Mouse (Mus musculus) intestine, embryonic 16.5 days (tissue): ENCODE results near the gene Pex16. TPM values are rescaled to one million over a fixed set of nuclear protein-coding genes. Genes with fewer than 3 reads are reported as not detected.

Experiments
- ATAC-seq: fragments of 200-750 bp; cut with Nextera tagmentation; 2 replicates; pipeline ENCODE4 v1.8.0; 2017; ENCODE audit warnings: moderate TSS enrichment, moderate library complexity
- H3K27ac ChIP-seq: fragments of 300-500 bp; sonication (generic); 2 replicates; pipeline ENCODE4 v1.5.1; 2014; ENCODE audit warnings: mild to moderate bottlenecking, low read length
- H3K27me3 ChIP-seq: fragments of 300-500 bp; sonication (generic); replicated peaks from 2 replicates; pipeline ENCODE4 v1.6.1; 2014; ENCODE audit warnings: low read length, control low read depth, mixed read lengths; ENCODE audit not compliant: control insufficient read depth, insufficient read depth
- H3K36me3 ChIP-seq: fragments of 300-500 bp; sonication (generic); 2 replicates; pipeline ENCODE4 v1.6.1; 2014; ENCODE audit warnings: low read length, control low read depth; ENCODE audit not compliant: control insufficient read depth, insufficient read depth
- H3K4me1 ChIP-seq: fragments of 300-500 bp; sonication (generic); 2 replicates; pipeline ENCODE4 v1.6.1; 2014; ENCODE audit warnings: low read length, control low read depth, mixed read lengths; ENCODE audit not compliant: control insufficient read depth, insufficient read depth
- H3K4me2 ChIP-seq: fragments of 300-500 bp; sonication (generic); 2 replicates; pipeline ENCODE4 v1.6.1; 2014; ENCODE audit warnings: low read depth, low read length, control low read depth
- H3K4me3 ChIP-seq: fragments of 300-500 bp; sonication (generic); 2 replicates; pipeline ENCODE4 v1.5.1; 2014; ENCODE audit warnings: mild to moderate bottlenecking, low read length
- H3K9ac ChIP-seq: fragments of 300-500 bp; sonication (generic); 2 replicates; pipeline ENCODE4 v1.6.1; 2014; ENCODE audit warnings: low read depth, low read length
- H3K9me3 ChIP-seq: fragments of 300-500 bp; sonication (generic); 2 replicates; pipeline ENCODE4 v1.6.1; 2016; ENCODE audit warnings: low read length, control low read depth; ENCODE audit not compliant: control insufficient read depth
- WGBS: fragments of 180-500 bp; shearing (Covaris S2); extraction: QIAGEN DNeasy Blood & Tissue Kit; methylation state at CpG from one replicate; pipeline ENCODE4 v1.1.7; 2014; 5-methylcytosine and 5-hydroxymethylcytosine counted together
- microRNA-seq: library from miRNA; unstranded; fragments of <30 nt; microRNA quantifications from one replicate; pipeline ENCODE4, GENCODE M21; 2016
- polyA plus RNA-seq: library from polyadenylated mRNA; unstranded; fragments of >200 nt; fragmentation: Nextera tagmentation; extraction: Ambion mirVana; gene quantifications from 2 replicates; pipeline ENCODE4 v1.2.1, GENCODE M21; 2015

Gene Pex16
- polyA plus RNA-seq, 1 experiment from 2014 or later = 66.2 TPM

GRCm38 (mm10) chr2:92423156-92423555 is 48.7 kb downstream of the Pex16 start:
- H3K4me3 ChIP-seq = no peak overlapping the region
- H3K27me3 ChIP-seq = no peaks in the 10 kb centered on the region
- H3K4me1 ChIP-seq = peaks cover 23% of the 10 kb centered on the region
- peaks cover 18% of the 10 kb centered on the region for H3K36me3 ChIP-seq
- no peak for ATAC-seq
- WGBS = 92% methylated on average over 9 of the region's 9 CpGs
- H3K4me2 ChIP-seq = no peak overlapping the region
- no peak overlapping the region for H3K27ac ChIP-seq
- H3K9ac ChIP-seq = no peak overlapping the region
- no peaks in the 10 kb centered on the region for H3K9me3 ChIP-seq

GRCm38 (mm10) chr2:92423702-92424461 is 49.4 kb downstream of the Pex16 start:
- peaks cover 24% of the 10 kb centered on the region for H3K4me1 ChIP-seq
- no peak overlapping the region for H3K4me3 ChIP-seq
- peaks cover 16% of the 10 kb centered on the region for H3K36me3 ChIP-seq
- H3K9ac ChIP-seq = no peak overlapping the region
- H3K4me2 ChIP-seq = no peak overlapping the region
- 0 out of 2 replicates have a peak, but pooled peaks have one; percentile 25 for ATAC-seq
- 73% methylated on average over 9 of the region's 9 CpGs for WGBS
- H3K27me3 ChIP-seq = no peaks in the 10 kb centered on the region
- 0 out of 2 replicates have a peak overlapping the region, but pooled peaks have one; percentile 64 for H3K27ac ChIP-seq
- no peaks in the 10 kb centered on the region for H3K9me3 ChIP-seq

- peaks cover 28% of the 10 kb centered on the region for H3K4me1 ChIP-seq
- no peak overlapping the region for H3K4me2 ChIP-seq
- H3K4me3 ChIP-seq = no peak overlapping the region
- peak; percentile 52 for ATAC-seq
- peak overlapping the region; percentile 64 for H3K27ac ChIP-seq
- no peak overlapping the region for H3K9ac ChIP-seq
- 64% methylated on average over 9 of the region's 9 CpGs for WGBS
- H3K9me3 ChIP-seq = no peaks in the 10 kb centered on the region
- H3K36me3 ChIP-seq = peaks cover 13% of the 10 kb centered on the region
- H3K27me3 ChIP-seq = no peaks in the 10 kb centered on the region
These were observed 50.2 kb downstream of the Pex16 start for GRCm38 (mm10) chr2:92424462-92425308.

DNA sequence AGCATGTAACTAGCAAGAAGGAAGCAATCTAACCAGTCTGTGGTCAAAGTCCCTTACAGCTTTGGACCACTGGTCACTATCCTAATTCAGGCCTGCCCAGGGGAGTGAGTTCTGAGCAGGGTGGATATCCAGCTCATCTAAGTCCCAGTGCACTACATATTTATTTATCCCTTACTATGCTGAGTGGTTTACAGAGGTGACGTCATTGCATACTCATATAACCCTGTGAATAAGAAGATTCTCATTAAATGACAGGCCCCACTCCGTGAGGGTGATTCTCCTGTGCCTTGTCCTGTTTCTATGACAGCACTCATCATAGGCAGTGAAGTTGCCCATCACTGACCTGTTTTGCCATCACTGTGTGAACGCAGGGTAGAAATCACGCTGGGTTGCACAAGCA is 50.9 kb downstream of the Pex16 start:
- no peak for ATAC-seq
- peaks cover 13% of the 10 kb centered on the region for H3K36me3 ChIP-seq
- no peak overlapping the region for H3K4me3 ChIP-seq
- H3K27ac ChIP-seq = peak overlapping the region; percentile 64; the same call in 1 of the 2 replicates
- H3K9me3 ChIP-seq = no peaks in the 10 kb centered on the region
- no peaks in the 10 kb centered on the region for H3K27me3 ChIP-seq
- 71% methylated on average over 4 of the region's 4 CpGs for WGBS
- H3K4me1 ChIP-seq = peaks cover 32% of the 10 kb centered on the region
- H3K4me2 ChIP-seq = no peak overlapping the region
- no peak overlapping the region for H3K9ac ChIP-seq

- no peak for ATAC-seq
- H3K27me3 ChIP-seq = no peaks in the 10 kb centered on the region
- H3K4me1 ChIP-seq = peaks cover 40% of the 10 kb centered on the region
- no peak overlapping the region for H3K4me3 ChIP-seq
- no peaks in the 10 kb centered on the region for H3K9me3 ChIP-seq
- H3K36me3 ChIP-seq = peaks cover 9% of the 10 kb centered on the region
- peak overlapping the region; percentile 30 for H3K27ac ChIP-seq
- H3K9ac ChIP-seq = no peak overlapping the region
- WGBS = 65% methylated on average over 3 of the region's 3 CpGs
- H3K4me2 ChIP-seq = no peak overlapping the region
These were observed 52.0 kb downstream of the Pex16 start for GRCm38 (mm10) chr2:92426426-92426825.

- Histone ChIP-seq H3K4me2 (no peak overlapping the region), H3K27me3 (no peaks in the 10 kb centered on the region), H3K36me3 (no peaks in the 10 kb centered on the region), H3K9ac (no peak overlapping the region), H3K27ac (peak overlapping the region; percentile 29), H3K9me3 (no peaks in the 10 kb centered on the region), H3K4me3 (no peak overlapping the region), H3K4me1 (peaks cover 54% of the 10 kb centered on the region)
- peak; percentile 85 for ATAC-seq
- WGBS = 28% methylated on average over 6 of the region's 6 CpGs
These were observed 53.4 kb downstream of the Pex16 start for GRCm38 (mm10) chr2:92427882-92428281.

GRCm38 (mm10) chr2:92430089-92430488 is 55.6 kb downstream of the Pex16 start:
- H3K27ac ChIP-seq = no peak overlapping the region
- H3K27me3 ChIP-seq = no peaks in the 10 kb centered on the region
- no peak overlapping the region for H3K9ac ChIP-seq
- H3K4me1 ChIP-seq = peaks cover 50% of the 10 kb centered on the region
- H3K9me3 ChIP-seq = no peaks in the 10 kb centered on the region
- H3K4me2 ChIP-seq = no peak overlapping the region
- WGBS = 72% methylated on average over 2 of the region's 2 CpGs
- no peak for ATAC-seq
- no peak overlapping the region for H3K4me3 ChIP-seq
- H3K36me3 ChIP-seq = no peaks in the 10 kb centered on the region

Small RNA genes within 50 kb of the gene (microRNA-seq; reads per million reads assigned to microRNA genes)
- gene Mir7000 = not detected

Other genes with a start within 250 kb of the Pex16 start
- 11.8 and 12.3 TPM in 2 replicates for gene Large2, start 193 bp downstream of the Pex16 start, polyA plus RNA-seq
- 5.0 and 5.6 TPM in 2 replicates for gene 1700029I15Rik, start 7.9 kb downstream of the Pex16 start, polyA plus RNA-seq
- 10.6 and 11.2 TPM in 2 replicates for gene Mapk8ip1, start 26.6 kb downstream of the Pex16 start, polyA plus RNA-seq
- 14.5 and 15.3 TPM in 2 replicates for gene Cry2, start 59.4 kb downstream of the Pex16 start, polyA plus RNA-seq
- gene Slc35c1, start 85.9 kb downstream of the Pex16 start, polyA plus RNA-seq = 57.6 and 62.3 TPM in 2 replicates
- gene Chst1, start 225.0 kb downstream of the Pex16 start, polyA plus RNA-seq = 4.2 TPM in 2 replicates